Mouse (Mus musculus) liver, embryonic 14.5 days (tissue): ENCODE measurements around the gene Rapgef3.

Experiments used
- CTCF ChIP-seq: IDR thresholded peaks from 2 replicates; pipeline ENCODE4 v1.5.1; 2016; ENCODE audit warnings: antibody characterized with exemption, low read depth, control low read depth
- EP300 ChIP-seq: IDR thresholded peaks from 2 replicates; pipeline ENCODE4 v1.6.1; 2016; ENCODE audit warnings: antibody characterized with exemption, low read depth

- TF ChIP-seq EP300 (no peak), CTCF (no peak)
These were observed 18.4 kb downstream of the Rapgef3 start for GRCm38 (mm10) chr15:97749397-97749796.
